Mouse (Mus musculus) brown adipose tissue, adult 24 weeks (tissue): ENCODE measurements around the gene Ralgapa2. TPM values are rescaled to one million over a fixed set of nuclear protein-coding genes. Genes with fewer than 3 reads are reported as not detected.

Source experiments
- H3K27ac ChIP-seq: fragments of 200-500 bp; replicated peaks from 2 replicates; pipeline ENCODE4 v1.5.1; 2012; ENCODE audit warnings: low read depth, mild to moderate bottlenecking, low read length
- H3K4me1 ChIP-seq: fragments of 200-500 bp; 2 replicates; pipeline ENCODE4 v1.6.1; 2012; ENCODE audit warnings: low read length, mixed read lengths; ENCODE audit not compliant: control insufficient read depth, insufficient read depth, insufficient read length
- H3K4me3 ChIP-seq: fragments of 200-500 bp; 2 replicates; pipeline ENCODE4 v1.5.1; 2012; ENCODE audit warnings: low read depth, mild to moderate bottlenecking, low read length, moderate library complexity; ENCODE audit not compliant: insufficient read depth
- polyA plus RNA-seq: library from polyadenylated mRNA; stranded (reverse); fragments of >200 nt; gene quantifications from 2 replicates; pipeline ENCODE4 v1.2.4, GENCODE M21; 2012; ENCODE audit not compliant: missing spikeins, insufficient read depth, insufficient read length

The Ralgapa2 gene
- polyA plus RNA-seq, 1 experiment: 40.7 TPM

GRCm38 (mm10) chr2:146261146-146261545 lies 251.0 kb downstream of the Ralgapa2 start:
- H3K4me3 ChIP-seq: no peak overlapping the region
- H3K27ac ChIP-seq: no peak overlapping the region
- peaks cover 9% of the 10 kb centered on the region for H3K4me1 ChIP-seq

GRCm38 (mm10) chr2:146259787-146260560 lies 252.2 kb downstream of the Ralgapa2 start:
- Histone ChIP-seq H3K4me1 (peaks cover 6% of the 10 kb centered on the region), H3K27ac (no peak overlapping the region), H3K4me3 (no peak overlapping the region)

- Histone ChIP-seq H3K4me1 (peaks cover 5% of the 10 kb centered on the region), H3K4me3 (no peak overlapping the region), H3K27ac (no peak overlapping the region)
Measured at GRCm38 (mm10) chr2:146258736-146259469, 253.2 kb downstream of the Ralgapa2 start.

GRCm38 (mm10) chr2:146257609-146258008 lies 254.5 kb downstream of the Ralgapa2 start:
- no peak overlapping the region for H3K27ac ChIP-seq
- no peak overlapping the region for H3K4me3 ChIP-seq
- peaks cover 5% of the 10 kb centered on the region for H3K4me1 ChIP-seq

GRCm38 (mm10) chr2:146257037-146257436 lies 255.1 kb downstream of the Ralgapa2 start:
- Histone ChIP-seq H3K4me3 (no peak overlapping the region), H3K4me1 (peaks cover under 1% of the 10 kb centered on the region; the same call in 1 of the 2 replicates), H3K27ac (no peak overlapping the region)

GRCm38 (mm10) chr2:146256321-146256875 lies 255.7 kb downstream of the Ralgapa2 start:
- Histone ChIP-seq H3K4me1 (no peaks in the 10 kb centered on the region), H3K4me3 (no peak overlapping the region), H3K27ac (no peak overlapping the region)

- no peaks in the 10 kb centered on the region for H3K4me1 ChIP-seq
- H3K4me3 ChIP-seq: no peak overlapping the region
- H3K27ac ChIP-seq: no peak overlapping the region
Measured at GRCm38 (mm10) chr2:146255636-146256035, 256.5 kb downstream of the Ralgapa2 start.

- no peak overlapping the region for H3K4me3 ChIP-seq
- H3K4me1 ChIP-seq: no peaks in the 10 kb centered on the region
- no peak overlapping the region for H3K27ac ChIP-seq
Measured at GRCm38 (mm10) chr2:146254387-146254786, 257.8 kb downstream of the Ralgapa2 start.

- H3K4me3 ChIP-seq: no peak overlapping the region
- H3K27ac ChIP-seq: no peak overlapping the region
- H3K4me1 ChIP-seq: no peaks in the 10 kb centered on the region; the same call in 1 of the 2 replicates
Measured at GRCm38 (mm10) chr2:146250236-146250904, 261.8 kb downstream of the Ralgapa2 start.

- H3K27ac ChIP-seq: no peak overlapping the region
- H3K4me1 ChIP-seq: no peaks in the 10 kb centered on the region; the same call in 1 of the 2 replicates
- no peak overlapping the region for H3K4me3 ChIP-seq
Measured at GRCm38 (mm10) chr2:146249033-146249432, 263.1 kb downstream of the Ralgapa2 start.

- Histone ChIP-seq H3K4me1 (no peaks in the 10 kb centered on the region; the same call in 1 of the 2 replicates), H3K4me3 (no peak overlapping the region), H3K27ac (no peak overlapping the region)
Measured at GRCm38 (mm10) chr2:146247576-146247975, 264.6 kb downstream of the Ralgapa2 start.

- no peak overlapping the region for H3K4me3 ChIP-seq
Measured at GRCm38 (mm10) chr2:146246409-146247075, 265.6 kb downstream of the Ralgapa2 start.

GRCm38 (mm10) chr2:146245401-146245800 lies 266.7 kb downstream of the Ralgapa2 start:
- Histone ChIP-seq H3K4me1 (no peaks in the 10 kb centered on the region; the same call in 1 of the 2 replicates), H3K27ac (no peak overlapping the region), H3K4me3 (no peak overlapping the region)

More at GRCm38 (mm10) chr2:146246409-146247075, 265.6 kb downstream of the Ralgapa2 start:
- no peak overlapping the region for H3K27ac ChIP-seq
- H3K4me1 ChIP-seq: no peaks in the 10 kb centered on the region; the same call in 1 of the 2 replicates

- no peak overlapping the region for H3K4me3 ChIP-seq
- no peak overlapping the region for H3K27ac ChIP-seq
- H3K4me1 ChIP-seq: no peaks in the 10 kb centered on the region; the same call in 1 of the 2 replicates
Measured at GRCm38 (mm10) chr2:146244049-146244448, 268.1 kb downstream of the Ralgapa2 start.
